Mouse (Mus musculus): Measurements from ENCODE around the gene Exd1.
"Not testable (repeated sequence)": the region's sequence is repeated elsewhere in the genome, so short reads cannot be mapped to it uniquely, and the experiment has no call there.

Gene Exd1

GRCm38 (mm10) chr2:119542106-119542505 lies 5.3 kb downstream of the Exd1 start:
- DNase-seq (ENCODE audit: low read depth, low spot score): peak; percentile 14

GRCm38 (mm10) chr2:119538802-119539201 lies 8.6 kb downstream of the Exd1 start:
- no peak for DNase-seq (ENCODE audit: low read depth, low spot score)

- DNase-seq (ENCODE audit: low read depth, low spot score): no peak
These were observed 22.0 kb downstream of the Exd1 start for GRCm38 (mm10) chr2:119525422-119525821.

GRCm38 (mm10) chr2:119523836-119524235 lies 23.6 kb downstream of the Exd1 start:
- no peak for DNase-seq (ENCODE audit: low read depth, low spot score)

- DNase-seq (ENCODE audit: low read depth, low spot score): no peak
These were observed 26.9 kb downstream of the Exd1 start for GRCm38 (mm10) chr2:119520550-119520949.

GRCm38 (mm10) chr2:119516811-119517210 lies 30.6 kb downstream of the Exd1 start:
- DNase-seq (ENCODE audit: low read depth, low spot score): no peak

- DNase-seq (ENCODE audit: low read depth, low spot score): no peak
These were observed 33.4 kb downstream of the Exd1 start for GRCm38 (mm10) chr2:119514026-119514522.

GRCm38 (mm10) chr2:119512292-119512691 lies 35.1 kb downstream of the Exd1 start:
- no peak for DNase-seq (ENCODE audit: low read depth, low spot score)

GRCm38 (mm10) chr2:119510856-119511255 lies 36.6 kb downstream of the Exd1 start:
- no peak for DNase-seq (ENCODE audit: low read depth, low spot score)

GRCm38 (mm10) chr2:119508518-119508917 lies 38.9 kb downstream of the Exd1 start:
- not testable (repeated sequence) for DNase-seq (ENCODE audit: low read depth, low spot score)

- no peak for DNase-seq (ENCODE audit: low read depth, low spot score)
These were observed 40.3 kb downstream of the Exd1 start for GRCm38 (mm10) chr2:119507108-119507507.

GRCm38 (mm10) chr2:119500965-119501652 lies 46.3 kb downstream of the Exd1 start:
- DNase-seq (ENCODE audit: low read depth, low spot score): no peak

GRCm38 (mm10) chr2:119498859-119499258 lies 48.6 kb downstream of the Exd1 start:
- no peak for DNase-seq (ENCODE audit: low read depth, low spot score)

- DNase-seq (ENCODE audit: low read depth, low spot score): no peak
These were observed 51.3 kb downstream of the Exd1 start for GRCm38 (mm10) chr2:119496082-119496481.

- DNase-seq (ENCODE audit: low read depth, low spot score): no peak
These were observed 55.5 kb downstream of the Exd1 start for GRCm38 (mm10) chr2:119491953-119492352.

GRCm38 (mm10) chr2:119486488-119486887 lies 60.9 kb downstream of the Exd1 start:
- no peak for DNase-seq (ENCODE audit: low read depth, low spot score)

- DNase-seq (ENCODE audit: low read depth, low spot score): no peak
These were observed 65.1 kb downstream of the Exd1 start for GRCm38 (mm10) chr2:119482307-119482706.

GRCm38 (mm10) chr2:119478397-119478749 lies 69.1 kb downstream of the Exd1 start:
- DNase-seq (ENCODE audit: low read depth, low spot score): no peak

GRCm38 (mm10) chr2:119477571-119478396 lies 69.6 kb downstream of the Exd1 start, which contains the start of gene Ino80:
Ino80 (minus strand) TSS chr2:119477687.
- peak; percentile 98 for DNase-seq (ENCODE audit: low read depth, low spot score)

GRCm38 (mm10) chr2:119476621-119477391 lies 70.6 kb downstream of the Exd1 start:
- DNase-seq (ENCODE audit: low read depth, low spot score): peak; percentile 35

- DNase-seq (ENCODE audit: low read depth, low spot score): no peak
These were observed 71.3 kb downstream of the Exd1 start for GRCm38 (mm10) chr2:119476166-119476565.
